Mouse (Mus musculus): ENCODE measurements around the gene Bst1. TPM values are rescaled to one million over a fixed set of nuclear protein-coding genes. Genes with fewer than 3 reads are reported as not detected.

The Bst1 gene
- total and polyA plus RNA-seq, 3 experiments, result not detected

GRCm38 (mm10) chr5:43771555-43771954 lies 47.1 kb upstream of the Bst1 start:
- TF ChIP-seq RCOR1 (IDR thresholded peaks at IDR 0.05; ENCODE audit: low read depth, low read length), result peak; percentile 94
- 0 out of 4 replicates have a peak, but pooled peaks of 1 of the 2 experiments have one; percentile 11 for TF ChIP-seq EP300 (IDR thresholded peaks at IDR 0.05; ENCODE audit: low read depth in 1 of 2, low read length in 2 of 2)
- TF ChIP-seq MXI1 (IDR thresholded peaks at IDR 0.05; ENCODE audit: low read depth, low read length), result no peak
- Histone ChIP-seq H3K27me3 (ENCODE audit: control insufficient read depth in 1 of 2, insufficient read depth in 2 of 2, low read length in 2 of 2) (no peaks in the 10 kb centered on the region), H3K79me2 (ENCODE audit: control insufficient read depth, insufficient read depth, low read length, poor library complexity) (peaks cover 14% of the 10 kb centered on the region), H3K4me3 (ENCODE audit: control insufficient read depth in 1 of 2, insufficient read depth in 1 of 2, low read depth in 2 of 2, low read length in 2 of 2) (no peak overlapping the region), H3K9ac (ENCODE audit: control insufficient read depth, low read depth, low read length, poor library complexity, severe bottlenecking) (no peak overlapping the region), H3K4me1 (ENCODE audit: control insufficient read depth in 1 of 2, insufficient read depth in 2 of 2, low read length in 2 of 2) (peaks cover 0 to 8% of the 10 kb centered on the region in 2 experiments; a peak in 2 of 4 replicates), H3K9me3 (replicated peaks; ENCODE audit: insufficient read depth, low read length) (no peaks in the 10 kb centered on the region), H3K36me3 (ENCODE audit: control insufficient read depth in 1 of 2, insufficient read depth in 2 of 2, low read length in 2 of 2) (peaks cover 29 to 30% of the 10 kb centered on the region in 2 experiments), H3K27ac (ENCODE audit: control insufficient read depth, low read depth, low read length) (no peak overlapping the region)
- DNase-seq (ENCODE audit: low read depth, low spot score), result peak; percentile 22

GRCm38 (mm10) chr5:43776407-43776806 lies 42.3 kb upstream of the Bst1 start:
- Histone ChIP-seq H3K9ac (ENCODE audit: control insufficient read depth, low read depth, low read length, poor library complexity, severe bottlenecking) (no peak overlapping the region), H3K27ac (ENCODE audit: control insufficient read depth, low read depth, low read length) (no peak overlapping the region), H3K27me3 (ENCODE audit: control insufficient read depth in 1 of 2, insufficient read depth in 2 of 2, low read length in 2 of 2) (no peaks in the 10 kb centered on the region), H3K36me3 (ENCODE audit: control insufficient read depth in 1 of 2, insufficient read depth in 2 of 2, low read length in 2 of 2) (peaks cover 5 to 47% of the 10 kb centered on the region in 2 experiments; a peak in 3 of 4 replicates), H3K4me3 (ENCODE audit: control insufficient read depth in 1 of 2, insufficient read depth in 1 of 2, low read depth in 2 of 2, low read length in 2 of 2) (no peak overlapping the region), H3K4me1 (ENCODE audit: control insufficient read depth in 1 of 2, insufficient read depth in 2 of 2, low read length in 2 of 2) (peaks cover 19 to 31% of the 10 kb centered on the region in 2 experiments), H3K79me2 (ENCODE audit: control insufficient read depth, insufficient read depth, low read length, poor library complexity) (peaks cover 42% of the 10 kb centered on the region), H3K9me3 (replicated peaks; ENCODE audit: insufficient read depth, low read length) (no peaks in the 10 kb centered on the region)
- no peak for DNase-seq (ENCODE audit: low read depth, low spot score)
- TF ChIP-seq USF2 (IDR thresholded peaks at IDR 0.05; ENCODE audit: borderline replicate concordance in 1 of 2, insufficient read depth in 1 of 2, low read depth in 1 of 2, low read length in 2 of 2), result no peak
- no peak for TF ChIP-seq USF1 (IDR thresholded peaks at IDR 0.05; ENCODE audit: low read depth, low read length)
- no peak for TF ChIP-seq ZNF384 (IDR thresholded peaks at IDR 0.05; ENCODE audit: low read depth, low read length)
- TF ChIP-seq SMC3 (IDR thresholded peaks at IDR 0.05; ENCODE audit: low read depth, low read length), result no peak
- no peak for TF ChIP-seq JUND (IDR thresholded peaks at IDR 0.05; ENCODE audit: low read depth, low read length)

- Histone ChIP-seq H3K9ac (ENCODE audit: control insufficient read depth, low read depth, low read length, poor library complexity, severe bottlenecking) (no peak overlapping the region), H3K79me2 (ENCODE audit: control insufficient read depth, insufficient read depth, low read length, poor library complexity) (peaks cover 47% of the 10 kb centered on the region), H3K27me3 (ENCODE audit: control insufficient read depth in 1 of 2, insufficient read depth in 2 of 2, low read length in 2 of 2) (no peaks in the 10 kb centered on the region), H3K9me3 (replicated peaks; ENCODE audit: insufficient read depth, low read length) (no peaks in the 10 kb centered on the region), H3K36me3 (ENCODE audit: control insufficient read depth in 1 of 2, insufficient read depth in 2 of 2, low read length in 2 of 2) (peaks cover 5 to 43% of the 10 kb centered on the region in 2 experiments; a peak in 3 of 4 replicates), H3K4me1 (ENCODE audit: control insufficient read depth in 1 of 2, insufficient read depth in 2 of 2, low read length in 2 of 2) (peaks cover 17 to 31% of the 10 kb centered on the region in 2 experiments), H3K4me3 (ENCODE audit: control insufficient read depth in 1 of 2, insufficient read depth in 1 of 2, low read depth in 2 of 2, low read length in 2 of 2) (no peak overlapping the region), H3K27ac (ENCODE audit: control insufficient read depth, low read depth, low read length) (no peak overlapping the region)
- DNase-seq (ENCODE audit: low read depth, low spot score), result no peak
- TF ChIP-seq MEF2A (IDR thresholded peaks at IDR 0.05; ENCODE audit: extremely low read depth, insufficient replicate concordance, low read depth, low read length, poor library complexity, severe bottlenecking) (peak; percentile 83; the same call in 1 of the 2 replicates), TBP (IDR thresholded peaks at IDR 0.05; ENCODE audit: low read depth, low read length) (no peak), ETS1 (IDR thresholded peaks at IDR 0.05; ENCODE audit: low read depth, low read length) (peak; percentile 50; the same call in 1 of the 2 replicates), EP300 (IDR thresholded peaks at IDR 0.05; ENCODE audit: low read depth in 1 of 2, low read length in 2 of 2) (no peak)
Observed at GRCm38 (mm10) chr5:43776993-43777392, 41.7 kb upstream of the Bst1 start.
